Mouse (Mus musculus): ENCODE data around the gene Kcnj9. TPM values are rescaled to one million over a fixed set of nuclear protein-coding genes. Genes with fewer than 3 reads are reported as not detected.

Kcnj9 gene
- total RNA-seq, 2 experiments from 2014 or later: not detected

Other genes with a start within 250 kb of the Kcnj9 start
- gene Copa, start 246.8 kb downstream of the Kcnj9 start, total RNA-seq (2021): 100 to 1,000 TPM; 136 to 150 TPM
- 10 to 100 TPM; 68.0 to 68.9 TPM for gene Ncstn, start 246.5 kb downstream of the Kcnj9 start, total RNA-seq (2021)
- gene Pex19, start 202.6 kb downstream of the Kcnj9 start, total RNA-seq (2021): 100 to 1,000 TPM; 145 to 153 TPM
- gene Dcaf8, start 181.2 kb downstream of the Kcnj9 start, total RNA-seq (2021): 100 to 1,000 TPM; 119 to 130 TPM
- 100 to 1,000 TPM; 111 to 121 TPM for gene Pea15a, start 122.5 kb downstream of the Kcnj9 start, total RNA-seq (2021)
- gene Casq1, start 109.5 kb downstream of the Kcnj9 start, total RNA-seq (2021): 1 to 10 TPM; 6.6 to 9.1 TPM
- not detected for gene Atp1a4, start 70.9 kb downstream of the Kcnj9 start, total RNA-seq (2021)
- gene Igsf8, start 67.7 kb downstream of the Kcnj9 start, total RNA-seq (2021): 10 to 100 TPM; 13.6 to 17.1 TPM
- 100 to 1,000 TPM; 228 to 235 TPM for gene Atp1a2, start 31.3 kb downstream of the Kcnj9 start, total RNA-seq (2021)
- gene Kcnj10, start 11.9 kb upstream of the Kcnj9 start, total RNA-seq (2021): under 1 TPM; 0.05 to 0.19 TPM
- 1 to 10 TPM; 9.1 TPM for gene Pigm, start 47.2 kb upstream of the Kcnj9 start, total RNA-seq (2021)
- gene Slamf9, start 146.0 kb upstream of the Kcnj9 start, total RNA-seq (2021): 1 to 10 TPM; 1.3 to 1.4 TPM
- 1 to 10 TPM; 1.0 to 1.4 TPM for gene Igsf9, start 152.5 kb upstream of the Kcnj9 start, total RNA-seq (2021)
- 100 to 1,000 TPM; 173 to 178 TPM for gene Tagln2, start 170.7 kb upstream of the Kcnj9 start, total RNA-seq (2021)
- gene Cfap45, start 191.5 kb upstream of the Kcnj9 start, total RNA-seq (2021): 1 to 10 TPM; 1.8 to 2.8 TPM
- under 1 TPM in 1 of 2 experiments, not detected in 1; 0.24 TPM for gene Vsig8, start 226.6 kb upstream of the Kcnj9 start, total RNA-seq (2021)